Mouse (Mus musculus) thymus, adult 2 months (tissue): ENCODE results near the gene Ptprq.

Source experiments
- CTCF ChIP-seq: fragments of 200-500 bp; IDR thresholded peaks from 2 replicates; pipeline ENCODE4 v1.5.1; 2012; ENCODE audit warnings: mild to moderate bottlenecking, control low read depth, low read length, moderate library complexity, borderline replicate concordance; ENCODE audit not compliant: control insufficient read depth, poor library complexity, insufficient read depth; ENCODE audit errors: extremely low read depth
- POLR2A ChIP-seq: fragments of 200-500 bp; IDR thresholded peaks from 2 replicates; pipeline ENCODE4 v1.6.1; 2012; ENCODE audit warnings: mild to moderate bottlenecking, low read length, control low read depth, moderate library complexity; ENCODE audit not compliant: control insufficient read depth, poor library complexity, insufficient read depth; ENCODE audit errors: extremely low read depth

DNA sequence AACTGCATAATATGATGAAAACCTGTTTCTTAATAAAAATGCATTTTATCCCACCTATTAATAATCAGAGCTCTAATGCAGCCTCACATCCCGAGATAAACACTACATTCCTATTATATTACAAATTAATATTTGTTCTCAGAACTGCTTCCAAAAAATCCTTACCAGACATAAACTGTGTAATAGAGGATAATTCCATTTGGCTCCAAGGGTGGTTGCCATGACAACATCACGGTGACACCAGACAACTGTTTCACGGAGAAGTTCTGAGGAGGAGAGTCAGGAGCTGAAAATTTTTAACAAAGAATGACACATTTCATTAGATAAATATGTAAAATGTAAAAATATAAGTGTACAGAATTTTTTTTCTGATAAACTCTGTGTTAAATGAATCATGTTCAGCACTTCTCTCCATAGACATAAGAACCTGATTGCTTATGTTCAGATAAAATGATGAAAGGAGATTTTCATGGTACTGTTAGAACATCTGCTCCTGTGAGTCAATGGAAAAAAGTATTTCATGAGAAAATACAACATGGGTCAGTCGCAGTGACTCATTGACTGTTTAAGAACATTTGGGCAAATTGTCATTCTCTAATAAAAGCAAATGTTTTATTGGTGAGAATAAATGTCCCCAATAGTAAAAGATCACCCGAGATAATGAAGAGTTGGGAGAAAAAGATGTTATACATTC, 57.3 kb downstream of the Ptprq start:
- no peak for TF ChIP-seq CTCF
- no peak for TF ChIP-seq POLR2A
